Mouse (Mus musculus) neural tube, embryonic 15.5 days (tissue): ENCODE results near the gene Rae1. TPM values are rescaled to one million over a fixed set of nuclear protein-coding genes. Genes with fewer than 3 reads are reported as not detected.

ENCODE experiments used
- polyA plus RNA-seq: library from polyadenylated mRNA; unstranded; fragments of >200 nt; fragmentation: Nextera tagmentation; extraction: Ambion mirVana; gene quantifications from 2 replicates; pipeline ENCODE4 v1.2.1, GENCODE M21; 2015

Gene Rae1
- polyA plus RNA-seq, 1 experiment from 2014 or later = 109 TPM

Other genes with a start within 250 kb of the Rae1 start
- 13.4 and 13.7 TPM in 2 replicates for gene Bmp7, start 59.8 kb upstream of the Rae1 start, polyA plus RNA-seq
- 0.44 and 1.1 TPM in 2 replicates for gene Spo11, start 22.4 kb upstream of the Rae1 start, polyA plus RNA-seq
- 11.5 and 22.7 TPM in 2 replicates for gene Rbm38, start 20.4 kb downstream of the Rae1 start, polyA plus RNA-seq
- gene Ctcfl, start 119.4 kb downstream of the Rae1 start, polyA plus RNA-seq = 0.09 and 0.10 TPM in 2 replicates
- gene Pck1, start 152.9 kb downstream of the Rae1 start, polyA plus RNA-seq = 0.34 TPM in 1 of 2 replicates, not detected in the other
- 0.08 and 3.6 TPM in 2 replicates for gene Zbp1, start 218.8 kb downstream of the Rae1 start, polyA plus RNA-seq